Mouse (Mus musculus) forebrain, embryonic 14.5 days (tissue): Measurements from ENCODE around the gene Bhmt2. TPM values are rescaled to one million over a fixed set of nuclear protein-coding genes. Genes with fewer than 3 reads are reported as not detected.

ENCODE experiments used
- ATAC-seq: fragments of 200-750 bp; cut with Nextera tagmentation; 2 replicates; pipeline ENCODE4 v1.8.0; 2017; ENCODE audit warnings: mild to moderate bottlenecking, moderate library complexity
- DNase-seq: peaks from one replicate; pipeline ENCODE4 v3.0.0-alpha.2; 2015; ENCODE audit warnings: low spot score
- H3K27ac ChIP-seq: fragments of 300-500 bp; sonication (generic); 2 replicates; pipeline ENCODE4 v1.5.1; 2014; ENCODE audit warnings: low read depth, mild to moderate bottlenecking, control low read depth, low read length, moderate library complexity
- H3K27me3 ChIP-seq: fragments of 300-500 bp; sonication (generic); replicated peaks from 2 replicates; pipeline ENCODE4 v1.6.1; 2014; ENCODE audit warnings: low read length, control low read depth, mixed read lengths; ENCODE audit not compliant: control insufficient read depth, insufficient read depth
- H3K36me3 ChIP-seq: fragments of 300-500 bp; sonication (generic); 2 replicates; pipeline ENCODE4 v1.6.1; 2014; ENCODE audit warnings: low read length, control low read depth; ENCODE audit not compliant: control insufficient read depth, insufficient read depth
- H3K4me1 ChIP-seq: fragments of 300-500 bp; sonication (generic); 2 replicates; pipeline ENCODE4 v1.6.1; 2014; ENCODE audit warnings: antibody characterized with exemption, low read length, control low read depth; ENCODE audit not compliant: control insufficient read depth, insufficient read depth
- H3K4me2 ChIP-seq: fragments of 300-500 bp; sonication (generic); 2 replicates; pipeline ENCODE4 v1.6.1; 2014; ENCODE audit warnings: mild to moderate bottlenecking, control low read depth, low read length
- H3K4me3 ChIP-seq: fragments of 300-500 bp; sonication (generic); 2 replicates; pipeline ENCODE4 v1.5.1; 2014; ENCODE audit warnings: low read depth, low read length, control low read depth
- H3K9ac ChIP-seq: fragments of 300-500 bp; sonication (generic); 2 replicates; pipeline ENCODE4 v1.6.1; 2014; ENCODE audit warnings: mild to moderate bottlenecking, low read length, control low read depth, moderate library complexity
- H3K9me3 ChIP-seq: fragments of 300-500 bp; sonication (generic); replicated peaks from 2 replicates; pipeline ENCODE4 v1.6.1; 2016; ENCODE audit warnings: low read length, control low read depth, mixed read lengths; ENCODE audit not compliant: control insufficient read depth
- WGBS: fragments of 180-500 bp; shearing (Covaris S2); extraction: QIAGEN DNeasy Blood & Tissue Kit; methylation state at CpG from one replicate; pipeline ENCODE4 v1.1.7; 2014; 5-methylcytosine and 5-hydroxymethylcytosine counted together
- polyA plus RNA-seq: library from polyadenylated mRNA; unstranded; fragments of >200 nt; fragmentation: Nextera tagmentation; extraction: Ambion mirVana; gene quantifications from 2 replicates; pipeline ENCODE4 v1.2.1, GENCODE M21; 2014

The Bhmt2 gene
- polyA plus RNA-seq, 1 experiment from 2014 or later: not detected

DNA sequence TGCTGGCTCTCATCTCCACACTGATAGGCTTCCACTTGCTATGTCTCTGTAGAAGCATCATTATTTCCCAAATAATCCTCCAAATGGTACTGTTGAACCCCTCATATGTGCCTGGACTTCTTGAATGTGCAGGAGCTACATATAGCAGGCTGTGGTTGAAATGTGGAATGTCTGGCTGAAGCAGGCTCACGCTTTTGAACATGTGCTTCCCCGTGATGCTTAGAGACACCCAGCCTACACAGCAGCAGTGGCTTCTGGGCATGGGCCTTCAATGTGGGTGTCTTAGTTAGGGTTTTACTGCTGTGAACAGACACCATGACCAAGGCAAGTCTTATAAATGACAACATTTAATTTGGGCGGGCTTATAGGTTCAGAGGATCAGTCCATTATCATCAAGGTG, 66.4 kb downstream of the Bhmt2 start:
- 93% methylated on average over 3 of the region's 3 CpGs for WGBS
- no peaks in the 10 kb centered on the region for H3K9me3 ChIP-seq
- no peaks in the 10 kb centered on the region for H3K4me1 ChIP-seq
- ATAC-seq (no peak), DNase-seq (no peak)
- H3K4me2 ChIP-seq: no peak overlapping the region
- no peak overlapping the region for H3K27ac ChIP-seq
- H3K4me3 ChIP-seq: no peak overlapping the region
- no peaks in the 10 kb centered on the region for H3K36me3 ChIP-seq
- H3K9ac ChIP-seq: no peak overlapping the region
- H3K27me3 ChIP-seq: no peaks in the 10 kb centered on the region

GRCm38 (mm10) chr13:93606868-93607578, 67.1 kb downstream of the Bhmt2 start:
- no peak overlapping the region for H3K9ac ChIP-seq
- WGBS: 75% methylated on average over 13 of the region's 13 CpGs
- no peaks in the 10 kb centered on the region for H3K27me3 ChIP-seq
- H3K4me2 ChIP-seq: no peak overlapping the region
- H3K4me1 ChIP-seq: no peaks in the 10 kb centered on the region
- peak; percentile 41 for DNase-seq
- no peak overlapping the region for H3K4me3 ChIP-seq
- H3K9me3 ChIP-seq: no peaks in the 10 kb centered on the region
- H3K36me3 ChIP-seq: no peaks in the 10 kb centered on the region
- H3K27ac ChIP-seq: no peak overlapping the region
- peak; percentile 58; the same call in 1 of the 2 replicates for ATAC-seq

Other genes with a start within 250 kb of the Bhmt2 start
- gene Jmy, start 174.5 kb downstream of the Bhmt2 start, polyA plus RNA-seq: 7.2 and 9.3 TPM in 2 replicates
- 0.11 and 0.18 TPM in 2 replicates for gene Bhmt, start 36.3 kb downstream of the Bhmt2 start, polyA plus RNA-seq
- 0.10 TPM in 1 of 2 replicates, not detected in the other for gene Dmgdh, start 131 bp upstream of the Bhmt2 start, polyA plus RNA-seq
- gene Arsb, start 97.3 kb upstream of the Bhmt2 start, polyA plus RNA-seq: 10.0 and 12.2 TPM in 2 replicates